Mouse (Mus musculus): ENCODE results near the gene Kif14.

GRCm38 (mm10) chr1:136561823-136562222 lies 95.7 kb downstream of the Kif14 start:
- TF ChIP-seq CTCF (IDR thresholded peaks at IDR 0.05; ENCODE audit: extremely low read depth, insufficient read depth, insufficient read length, insufficient replicate concordance) = no peak
- no peak for TF ChIP-seq POLR2A (IDR thresholded peaks at IDR 0.05; ENCODE audit: low read depth, low read length)

All from spleen, adult 2 months (tissue).